Mouse (Mus musculus) ES-Bruce4 (cell line): ENCODE results near the gene Tulp3.

ENCODE experiments used
- CTCF ChIP-seq: IDR thresholded peaks from one replicate; pipeline ENCODE4 v1.8.1; 2011; ENCODE audit warnings: low read depth, low read length
- EP300 ChIP-seq: IDR thresholded peaks from 2 replicates; pipeline ENCODE4 v1.6.1; 2011; ENCODE audit warnings: low read depth, low read length; ENCODE audit not compliant: insufficient read depth
- POLR2A ChIP-seq: IDR thresholded peaks from one replicate; pipeline ENCODE4 v1.8.1; 2011; ENCODE audit warnings: low read length; ENCODE audit not compliant: insufficient read depth

DNA sequence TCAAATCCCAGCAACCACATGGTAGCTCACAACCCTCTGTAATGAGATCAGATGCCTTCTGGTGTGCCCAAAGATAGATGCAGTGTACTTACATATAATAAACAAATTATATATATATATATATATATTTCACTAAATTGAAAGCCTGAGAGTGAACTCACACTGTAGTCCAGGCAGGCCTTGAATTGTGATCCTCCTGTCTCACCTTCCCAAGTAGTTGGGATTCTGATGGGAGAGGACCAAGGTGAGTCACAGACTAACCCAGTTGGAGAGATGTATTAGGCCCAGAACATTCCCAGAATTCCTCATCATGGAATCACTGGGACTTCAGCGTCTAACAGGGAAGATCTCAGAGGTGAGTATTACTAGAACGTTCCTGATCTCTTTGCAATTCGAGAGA lies 43.3 kb upstream of the Tulp3 start, which contains the start of gene Nrip2:
- TF ChIP-seq CTCF, result no peak
- no peak for TF ChIP-seq POLR2A
- no peak for TF ChIP-seq EP300
